Mouse (Mus musculus) liver, embryonic 14.5 days (tissue): ENCODE measurements around the gene Lamb3.

Experiments
- CTCF ChIP-seq: IDR thresholded peaks from 2 replicates; pipeline ENCODE4 v1.5.1; 2016; ENCODE audit warnings: antibody characterized with exemption, low read depth, control low read depth
- EP300 ChIP-seq: IDR thresholded peaks from 2 replicates; pipeline ENCODE4 v1.6.1; 2016; ENCODE audit warnings: antibody characterized with exemption, low read depth

GRCm38 (mm10) chr1:193211371-193211770 is 3.9 kb downstream of the Lamb3 start:
- TF ChIP-seq CTCF = no peak
- TF ChIP-seq EP300 = no peak
